Mouse (Mus musculus): ENCODE results near the gene Slamf9. TPM values are rescaled to one million over a fixed set of nuclear protein-coding genes. Genes with fewer than 3 reads are reported as not detected.

The Slamf9 gene
- 1 to 10 TPM in 2 of 4 experiments, under 1 TPM in 2; 0.27 to 2.3 (median 1.1) TPM for total RNA-seq (2022)

- peak; percentile 33 for DNase-seq (ENCODE audit: low spot score)
Measured at GRCm38 (mm10) chr1:172475054-172475741, at the start of gene Slamf9. Gene Slamf9, plus strand, starts transcription at chr1:172475358.

GRCm38 (mm10) chr1:172426419-172426818 lies 48.7 kb upstream of the Slamf9 start:
- DNase-seq (ENCODE audit: low spot score) = no peak

- DNase-seq (ENCODE audit: low spot score) = no peak
Measured at GRCm38 (mm10) chr1:172427841-172428240, 47.3 kb upstream of the Slamf9 start.

- DNase-seq (ENCODE audit: low spot score) = no peak
Measured at GRCm38 (mm10) chr1:172428614-172429013, 46.5 kb upstream of the Slamf9 start.

- DNase-seq (ENCODE audit: low spot score) = no peak
Measured at GRCm38 (mm10) chr1:172430731-172431220, 44.4 kb upstream of the Slamf9 start.

- peak; percentile 55 for DNase-seq (ENCODE audit: low spot score)
Measured at GRCm38 (mm10) chr1:172431836-172432586, 43.1 kb upstream of the Slamf9 start.

GRCm38 (mm10) chr1:172432587-172432955 lies 42.6 kb upstream of the Slamf9 start:
- no peak for DNase-seq (ENCODE audit: low spot score)

- no peak for DNase-seq (ENCODE audit: low spot score)
Measured at GRCm38 (mm10) chr1:172433012-172433850, 41.9 kb upstream of the Slamf9 start.

GRCm38 (mm10) chr1:172433851-172434165 lies 41.4 kb upstream of the Slamf9 start:
- no peak for DNase-seq (ENCODE audit: low spot score)

GRCm38 (mm10) chr1:172436785-172437184 lies 38.4 kb upstream of the Slamf9 start:
- DNase-seq (ENCODE audit: low spot score) = no peak

- DNase-seq (ENCODE audit: low spot score) = no peak
Measured at GRCm38 (mm10) chr1:172438621-172439020, 36.5 kb upstream of the Slamf9 start.

- DNase-seq (ENCODE audit: low spot score) = no peak
Measured at GRCm38 (mm10) chr1:172440521-172440920, 34.6 kb upstream of the Slamf9 start.

GRCm38 (mm10) chr1:172441935-172442445 lies 33.2 kb upstream of the Slamf9 start:
- no peak for DNase-seq (ENCODE audit: low spot score)

- DNase-seq (ENCODE audit: low spot score) = no peak
Measured at GRCm38 (mm10) chr1:172450226-172450625, 24.9 kb upstream of the Slamf9 start.

GRCm38 (mm10) chr1:172450848-172451470 lies 24.2 kb upstream of the Slamf9 start:
- no peak for DNase-seq (ENCODE audit: low spot score)

- no peak for DNase-seq (ENCODE audit: low spot score)
Measured at GRCm38 (mm10) chr1:172452911-172453310, 22.2 kb upstream of the Slamf9 start.

GRCm38 (mm10) chr1:172453810-172454209 lies 21.3 kb upstream of the Slamf9 start:
- DNase-seq (ENCODE audit: low spot score) = no peak

GRCm38 (mm10) chr1:172455416-172455815 lies 19.7 kb upstream of the Slamf9 start:
- no peak for DNase-seq (ENCODE audit: low spot score)

- peak; percentile 57 for DNase-seq (ENCODE audit: low spot score)
Measured at GRCm38 (mm10) chr1:172456001-172456677, 19.0 kb upstream of the Slamf9 start.

GRCm38 (mm10) chr1:172457196-172457595 lies 18.0 kb upstream of the Slamf9 start:
- DNase-seq (ENCODE audit: low spot score) = no peak

- DNase-seq (ENCODE audit: low spot score) = no peak
Measured at GRCm38 (mm10) chr1:172458041-172458440, 17.1 kb upstream of the Slamf9 start.
